Mouse (Mus musculus): ENCODE data around the gene Lce1g. TPM values are rescaled to one million over a fixed set of nuclear protein-coding genes. Genes with fewer than 3 reads are reported as not detected.

Gene Lce1g
- not detected in 2 replicates for polyA plus RNA-seq (2015; fragmentation: Nextera tagmentation; extraction: Ambion mirVana)

GRCm38 (mm10) chr3:92752238-92752637 is at the start of gene Lce1g:
Lce1g (minus strand) TSS chr3:92752338.

GRCm38 (mm10) chr3:92790414-92790813 is 38.3 kb upstream of the Lce1g start, which contains the start of gene Lce1j:
Lce1j (minus strand) TSS chr3:92790514.

GRCm38 (mm10) chr3:92778799-92779198 is 26.7 kb upstream of the Lce1g start, which contains the start of gene Lce1i:
Lce1i (minus strand) TSS chr3:92778899.

GRCm38 (mm10) chr3:92764965-92765364 is 12.8 kb upstream of the Lce1g start, which contains the start of gene Lce1h:
Lce1h (minus strand) TSS chr3:92765065.

GRCm38 (mm10) chr3:92738996-92739395 is 13.1 kb downstream of the Lce1g start, which contains the start of gene Gm38119:
Gm38119 (minus strand) TSS chr3:92739096.

GRCm38 (mm10) chr3:92720250-92720649 is 31.9 kb downstream of the Lce1g start, which contains the start of gene Lce1f:
Lce1f (minus strand) TSS chr3:92720350.

GRCm38 (mm10) chr3:92708974-92709373 is 43.2 kb downstream of the Lce1g start, which contains the start of gene Lce1e:
Lce1e (minus strand) TSS chr3:92709074.

Other genes with a start within 250 kb of the Lce1g start
- not detected in 2 replicates for gene 2310046K23Rik, start 217.8 kb downstream of the Lce1g start, polyA plus RNA-seq (2015; fragmentation: Nextera tagmentation; extraction: Ambion mirVana)
- gene Ivl, start 178.6 kb downstream of the Lce1g start, polyA plus RNA-seq (2015; fragmentation: Nextera tagmentation; extraction: Ambion mirVana), result 0.38 TPM in 1 of 2 replicates, not detected in the other
- 0.15 and 0.84 TPM in 2 replicates for gene Smcp, start 163.3 kb downstream of the Lce1g start, polyA plus RNA-seq (2015; fragmentation: Nextera tagmentation; extraction: Ambion mirVana)
- gene 2210017I01Rik, start 144.8 kb downstream of the Lce1g start, polyA plus RNA-seq (2015; fragmentation: Nextera tagmentation; extraction: Ambion mirVana), result not detected in 2 replicates
- 3.2 and 3.3 TPM in 2 replicates for gene Lce6a, start 130.7 kb downstream of the Lce1g start, polyA plus RNA-seq (2015; fragmentation: Nextera tagmentation; extraction: Ambion mirVana)
- gene Lce1a1, start 104.0 kb downstream of the Lce1g start, polyA plus RNA-seq (2015; fragmentation: Nextera tagmentation; extraction: Ambion mirVana), result 0.71 TPM in 1 of 2 replicates, not detected in the other
- 0.35 TPM in 1 of 2 replicates, not detected in the other for gene Lce1b, start 95.4 kb downstream of the Lce1g start, polyA plus RNA-seq (2015; fragmentation: Nextera tagmentation; extraction: Ambion mirVana)
- 1.1 TPM in 1 of 2 replicates, not detected in the other for gene Lce1a2, start 82.0 kb downstream of the Lce1g start, polyA plus RNA-seq (2015; fragmentation: Nextera tagmentation; extraction: Ambion mirVana)
- 2.4 TPM in 1 of 2 replicates, not detected in the other for gene Lce1c, start 73.1 kb downstream of the Lce1g start, polyA plus RNA-seq (2015; fragmentation: Nextera tagmentation; extraction: Ambion mirVana)
- gene Lce1d, start 65.1 kb downstream of the Lce1g start, polyA plus RNA-seq (2015; fragmentation: Nextera tagmentation; extraction: Ambion mirVana), result 0.91 TPM in 1 of 2 replicates, not detected in the other
- 1.1 TPM in 1 of 2 replicates, not detected in the other for gene Lce1e, start 43.3 kb downstream of the Lce1g start, polyA plus RNA-seq (2015; fragmentation: Nextera tagmentation; extraction: Ambion mirVana)
- 1.1 TPM in 1 of 2 replicates, not detected in the other for gene Lce1f, start 32.0 kb downstream of the Lce1g start, polyA plus RNA-seq (2015; fragmentation: Nextera tagmentation; extraction: Ambion mirVana)
- not detected in 2 replicates for gene Gm38119, start 13.2 kb downstream of the Lce1g start, polyA plus RNA-seq (2015; fragmentation: Nextera tagmentation; extraction: Ambion mirVana)
- 0.93 TPM in 1 of 2 replicates, not detected in the other for gene Lce1h, start 12.7 kb upstream of the Lce1g start, polyA plus RNA-seq (2015; fragmentation: Nextera tagmentation; extraction: Ambion mirVana)
- not detected in 2 replicates for gene Lce1i, start 26.6 kb upstream of the Lce1g start, polyA plus RNA-seq (2015; fragmentation: Nextera tagmentation; extraction: Ambion mirVana)
- gene Lce1j, start 38.2 kb upstream of the Lce1g start, polyA plus RNA-seq (2015; fragmentation: Nextera tagmentation; extraction: Ambion mirVana), result 0.61 TPM in 1 of 2 replicates, not detected in the other
- not detected in 2 replicates for gene Lce1k, start 55.6 kb upstream of the Lce1g start, polyA plus RNA-seq (2015; fragmentation: Nextera tagmentation; extraction: Ambion mirVana)
- 0.09 TPM in 1 of 2 replicates, not detected in the other for gene Kprp, start 74.9 kb upstream of the Lce1g start, polyA plus RNA-seq (2015; fragmentation: Nextera tagmentation; extraction: Ambion mirVana)
- 1.2 TPM in 1 of 2 replicates, not detected in the other for gene Lce1l, start 98.9 kb upstream of the Lce1g start, polyA plus RNA-seq (2015; fragmentation: Nextera tagmentation; extraction: Ambion mirVana)
- gene 2310050C09Rik, start 117.9 kb upstream of the Lce1g start, polyA plus RNA-seq (2015; fragmentation: Nextera tagmentation; extraction: Ambion mirVana), result 0.24 TPM in 1 of 2 replicates, not detected in the other
- 1.8 TPM in 1 of 2 replicates, not detected in the other for gene Lce3a, start 173.9 kb upstream of the Lce1g start, polyA plus RNA-seq (2015; fragmentation: Nextera tagmentation; extraction: Ambion mirVana)
- gene Lce3b, start 180.6 kb upstream of the Lce1g start, polyA plus RNA-seq (2015; fragmentation: Nextera tagmentation; extraction: Ambion mirVana), result 1.2 TPM in 1 of 2 replicates, not detected in the other
- 5.1 TPM in 1 of 2 replicates, not detected in the other for gene Lce3c, start 192.1 kb upstream of the Lce1g start, polyA plus RNA-seq (2015; fragmentation: Nextera tagmentation; extraction: Ambion mirVana)
- gene Lce3d, start 205.1 kb upstream of the Lce1g start, polyA plus RNA-seq (2015; fragmentation: Nextera tagmentation; extraction: Ambion mirVana), result not detected in 2 replicates
- 2.8 TPM in 1 of 2 replicates, not detected in the other for gene Lce3e, start 214.7 kb upstream of the Lce1g start, polyA plus RNA-seq (2015; fragmentation: Nextera tagmentation; extraction: Ambion mirVana)
- 0.76 and 3.7 TPM in 2 replicates for gene Lce3f, start 239.9 kb upstream of the Lce1g start, polyA plus RNA-seq (2015; fragmentation: Nextera tagmentation; extraction: Ambion mirVana)

Measured in adrenal gland, postnatal 0 days (tissue).